Mouse (Mus musculus) C2C12 (cell line): Measurements from ENCODE around the gene Sycp3.

Experiments used
- CTCF ChIP-seq: IDR thresholded peaks from one replicate; pipeline ENCODE4 v1.5.1; 2011; ENCODE audit not compliant: control insufficient read depth, insufficient read depth, insufficient read length
- USF1 ChIP-seq: IDR thresholded peaks from one replicate; pipeline ENCODE4 v1.6.1; 2011; ENCODE audit warnings: low read depth, mild to moderate bottlenecking, control low read depth, moderate library complexity

- TF ChIP-seq CTCF (no peak), USF1 (no peak)
Observed at GRCm38 (mm10) chr10:88457816-88458215, 1.6 kb upstream of the Sycp3 start.
